Mouse (Mus musculus): Measurements from ENCODE around the gene Gjb4. TPM values are rescaled to one million over a fixed set of nuclear protein-coding genes. Genes with fewer than 3 reads are reported as not detected.

Gjb4 gene
- polyA plus RNA-seq, 1 experiment from 2014 or later = 0.26 TPM

- Histone ChIP-seq H3K4me2 (replicated peaks; ENCODE audit: low read depth) (no peak overlapping the region), H3K9ac (ENCODE audit: low read depth, low read length) (no peak overlapping the region), H3K27ac (ENCODE audit: low read depth, low read length) (no peak overlapping the region), H3K4me1 (replicated peaks; ENCODE audit: control insufficient read depth, insufficient read depth, low read length) (no peaks in the 10 kb centered on the region), H3K4me3 (ENCODE audit: low read depth, low read length) (no peak overlapping the region), H3K36me3 (ENCODE audit: control insufficient read depth, insufficient read depth) (no peaks in the 10 kb centered on the region), H3K27me3 (replicated peaks; ENCODE audit: control insufficient read depth, insufficient read depth, low read length) (peaks cover 16% of the 10 kb centered on the region), H3K9me3 (ENCODE audit: control insufficient read depth) (no peaks in the 10 kb centered on the region)
- ATAC-seq = no peak
- TF ChIP-seq CTCF (IDR thresholded peaks at IDR 0.05; ENCODE audit: low read depth) = no peak
- WGBS = 35% methylated on average over 5 of the region's 5 CpGs
Observed at GRCm38 (mm10) chr4:127334870-127335504, 18.9 kb downstream of the Gjb4 start.

- TF ChIP-seq CTCF (IDR thresholded peaks at IDR 0.05; ENCODE audit: low read depth) = no peak
Observed at GRCm38 (mm10) chr4:127331171-127331570, 22.7 kb downstream of the Gjb4 start.

GRCm38 (mm10) chr4:127330181-127331100 lies 23.4 kb downstream of the Gjb4 start, which contains the start of gene Gjb3:
Gene Gjb3 (minus strand): TSS chr4:127330844.
- H3K4me2 ChIP-seq (replicated peaks; ENCODE audit: low read depth) = peak within 1 kb of the TSS; percentile 60
- TF ChIP-seq CTCF (IDR thresholded peaks at IDR 0.05; ENCODE audit: low read depth) = no peak
- peaks cover 17% of the 10 kb centered on the region for H3K27me3 ChIP-seq (replicated peaks; ENCODE audit: control insufficient read depth, insufficient read depth, low read length)
- no peak; the same call in 1 of the 2 replicates for ATAC-seq
- H3K4me3 ChIP-seq (ENCODE audit: low read depth, low read length) = peak within 1 kb of the TSS; percentile 21
- H3K9ac ChIP-seq (ENCODE audit: low read depth, low read length) = no peak within 1 kb of the TSS
- H3K27ac ChIP-seq (ENCODE audit: low read depth, low read length) = no peak within 1 kb of the TSS
- WGBS = 2% methylated on average over 49 of the region's 49 CpGs
- no peaks in the 10 kb centered on the region for H3K4me1 ChIP-seq (replicated peaks; ENCODE audit: control insufficient read depth, insufficient read depth, low read length)
- H3K36me3 ChIP-seq (ENCODE audit: control insufficient read depth, insufficient read depth) = no peaks in the 10 kb centered on the region
- H3K9me3 ChIP-seq (ENCODE audit: control insufficient read depth) = no peaks in the 10 kb centered on the region

More at GRCm38 (mm10) chr4:127331171-127331570, 22.7 kb downstream of the Gjb4 start:
- Histone ChIP-seq H3K4me1 (replicated peaks; ENCODE audit: control insufficient read depth, insufficient read depth, low read length) (no peaks in the 10 kb centered on the region), H3K9me3 (ENCODE audit: control insufficient read depth) (no peaks in the 10 kb centered on the region), H3K27ac (ENCODE audit: low read depth, low read length) (no peak overlapping the region), H3K4me3 (ENCODE audit: low read depth, low read length) (no peak overlapping the region), H3K27me3 (replicated peaks; ENCODE audit: control insufficient read depth, insufficient read depth, low read length) (peaks cover 17% of the 10 kb centered on the region), H3K9ac (ENCODE audit: low read depth, low read length) (no peak overlapping the region), H3K4me2 (replicated peaks; ENCODE audit: low read depth) (no peak overlapping the region), H3K36me3 (ENCODE audit: control insufficient read depth, insufficient read depth) (no peaks in the 10 kb centered on the region)
- no peak for ATAC-seq
- 39% methylated on average over 13 of the region's 13 CpGs for WGBS

- no peak for TF ChIP-seq CTCF (IDR thresholded peaks at IDR 0.05; ENCODE audit: low read depth)
- H3K9me3 ChIP-seq (ENCODE audit: control insufficient read depth) = no peaks in the 10 kb centered on the region
- H3K4me3 ChIP-seq (ENCODE audit: low read depth, low read length) = peak overlapping the region; percentile 21; the same call in 1 of the 2 replicates
- no peaks in the 10 kb centered on the region for H3K4me1 ChIP-seq (replicated peaks; ENCODE audit: control insufficient read depth, insufficient read depth, low read length)
- H3K4me2 ChIP-seq (replicated peaks; ENCODE audit: low read depth) = peak overlapping the region; percentile 60
- no peak overlapping the region for H3K9ac ChIP-seq (ENCODE audit: low read depth, low read length)
- H3K27ac ChIP-seq (ENCODE audit: low read depth, low read length) = no peak overlapping the region
- H3K27me3 ChIP-seq (replicated peaks; ENCODE audit: control insufficient read depth, insufficient read depth, low read length) = peaks cover 17% of the 10 kb centered on the region
- no peaks in the 10 kb centered on the region for H3K36me3 ChIP-seq (ENCODE audit: control insufficient read depth, insufficient read depth)
- 0% methylated on average over 13 of the region's 13 CpGs for WGBS
- ATAC-seq = no peak
Observed at GRCm38 (mm10) chr4:127329751-127330150, 24.1 kb downstream of the Gjb4 start.

- TF ChIP-seq CTCF (IDR thresholded peaks at IDR 0.05; ENCODE audit: low read depth) = no peak
- H3K9ac ChIP-seq (ENCODE audit: low read depth, low read length) = no peak overlapping the region
- no peak overlapping the region for H3K27ac ChIP-seq (ENCODE audit: low read depth, low read length)
- no peaks in the 10 kb centered on the region for H3K4me1 ChIP-seq (replicated peaks; ENCODE audit: control insufficient read depth, insufficient read depth, low read length)
- no peaks in the 10 kb centered on the region for H3K9me3 ChIP-seq (ENCODE audit: control insufficient read depth)
- H3K4me3 ChIP-seq (ENCODE audit: low read depth, low read length) = no peak overlapping the region
- no peaks in the 10 kb centered on the region for H3K36me3 ChIP-seq (ENCODE audit: control insufficient read depth, insufficient read depth)
- ATAC-seq = no peak
- peaks cover 17% of the 10 kb centered on the region for H3K27me3 ChIP-seq (replicated peaks; ENCODE audit: control insufficient read depth, insufficient read depth, low read length)
- H3K4me2 ChIP-seq (replicated peaks; ENCODE audit: low read depth) = no peak overlapping the region
- WGBS = 34% methylated on average over 3 of the region's 3 CpGs
Observed at GRCm38 (mm10) chr4:127329046-127329445, 24.8 kb downstream of the Gjb4 start.

- no peaks in the 10 kb centered on the region for H3K4me1 ChIP-seq (replicated peaks; ENCODE audit: control insufficient read depth, insufficient read depth, low read length)
- H3K27ac ChIP-seq (ENCODE audit: low read depth, low read length) = no peak overlapping the region
- 51% methylated on average over 7 of the region's 7 CpGs for WGBS
- no peak overlapping the region for H3K9ac ChIP-seq (ENCODE audit: low read depth, low read length)
- no peak overlapping the region for H3K4me2 ChIP-seq (replicated peaks; ENCODE audit: low read depth)
- H3K36me3 ChIP-seq (ENCODE audit: control insufficient read depth, insufficient read depth) = no peaks in the 10 kb centered on the region
- H3K4me3 ChIP-seq (ENCODE audit: low read depth, low read length) = no peak overlapping the region
- no peaks in the 10 kb centered on the region for H3K9me3 ChIP-seq (ENCODE audit: control insufficient read depth)
- no peak for TF ChIP-seq CTCF (IDR thresholded peaks at IDR 0.05; ENCODE audit: low read depth)
- H3K27me3 ChIP-seq (replicated peaks; ENCODE audit: control insufficient read depth, insufficient read depth, low read length) = peaks cover 17% of the 10 kb centered on the region
- ATAC-seq = no peak
Observed at GRCm38 (mm10) chr4:127328378-127328777, 25.5 kb downstream of the Gjb4 start.
